Mouse (Mus musculus) spleen, adult 2 months (tissue): ENCODE data around the gene Epha10. TPM values are rescaled to one million over a fixed set of nuclear protein-coding genes. Genes with fewer than 3 reads are reported as not detected.

ENCODE experiments used
- DNase-seq, 2 experiments: peaks; one replicate each; pipeline versions ENCODE4 v3.0.0 to v3.0.0-alpha.2; 2012 to 2021; ENCODE audit warnings: low spot score in 2 of 2, low read depth in 1 of 2
- H3K27ac ChIP-seq: fragments of 200-500 bp; 2 replicates; pipeline ENCODE4 v1.5.1; 2012; ENCODE audit warnings: low read length, inconsistent platforms; ENCODE audit not compliant: insufficient read depth
- H3K27me3 ChIP-seq: fragments of 200-500 bp; 2 replicates; pipeline ENCODE4 v1.6.1; 2012; ENCODE audit warnings: mild to moderate bottlenecking, moderate library complexity, low read length, inconsistent platforms; ENCODE audit not compliant: control insufficient read depth, insufficient read depth
- H3K36me3 ChIP-seq: fragments of 200-500 bp; 2 replicates; pipeline ENCODE4 v1.6.1; 2012; ENCODE audit warnings: mild to moderate bottlenecking, low read length, inconsistent platforms; ENCODE audit not compliant: control insufficient read depth, insufficient read depth
- H3K4me1 ChIP-seq: fragments of 200-500 bp; 2 replicates; pipeline ENCODE4 v1.6.1; 2011; ENCODE audit warnings: inconsistent platforms; ENCODE audit not compliant: control insufficient read depth, insufficient read depth, insufficient read length
- H3K4me3 ChIP-seq: fragments of 200-500 bp; 2 replicates; pipeline ENCODE4 v1.5.1; 2011; ENCODE audit warnings: mild to moderate bottlenecking, inconsistent platforms; ENCODE audit not compliant: insufficient read depth, insufficient read length; ENCODE audit errors: extremely low read depth
- CTCF ChIP-seq: fragments of 200-500 bp; IDR thresholded peaks from 2 replicates; pipeline ENCODE4 v1.5.1; 2011; ENCODE audit warnings: mild to moderate bottlenecking, inconsistent platforms; ENCODE audit not compliant: insufficient read depth, insufficient read length, insufficient replicate concordance; ENCODE audit errors: extremely low read depth
- POLR2A ChIP-seq: fragments of 200-500 bp; IDR thresholded peaks from 2 replicates; pipeline ENCODE4 v1.6.1; 2011; ENCODE audit warnings: low read depth, low read length, inconsistent platforms
- WGBS: fragments of 180-500 bp; shearing (Covaris S2); methylation state at CpG from one replicate; pipeline ENCODE4 v1.1.7; 2018; 5-methylcytosine and 5-hydroxymethylcytosine counted together
- polyA plus RNA-seq: library from polyadenylated mRNA; depleted of rRNA; stranded (reverse); fragments of >200 nt; gene quantifications from 2 replicates; pipeline ENCODE4 v1.2.3, GENCODE M21; 2012

Epha10 gene
- polyA plus RNA-seq, 1 experiment = not detected

DNA sequence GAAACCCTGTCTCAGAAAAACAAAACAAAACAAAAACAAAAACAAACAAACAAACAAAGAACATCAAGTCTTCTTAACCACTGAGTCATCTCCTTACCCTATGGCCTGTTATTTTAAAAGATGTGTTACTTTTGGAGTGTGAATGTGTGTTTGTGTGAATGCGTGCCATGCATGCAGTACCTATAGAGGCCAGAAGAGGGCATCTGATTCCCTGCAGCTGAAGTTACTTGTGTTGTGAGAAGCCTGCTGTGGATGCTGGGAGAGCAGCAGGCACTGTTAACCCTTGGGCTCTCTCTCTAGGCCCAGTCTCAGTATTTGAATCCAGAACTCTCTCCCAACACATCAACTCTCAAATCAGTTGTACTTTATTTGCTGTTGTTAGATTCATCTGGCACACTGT is 8.0 kb upstream of the Epha10 start:
- Histone ChIP-seq H3K4me1 (no peaks in the 10 kb centered on the region), H3K36me3 (no peaks in the 10 kb centered on the region), H3K27ac (no peak overlapping the region), H3K4me3 (no peak overlapping the region), H3K27me3 (no peaks in the 10 kb centered on the region)
- TF ChIP-seq POLR2A (no peak), CTCF (no peak)
- 100% methylated on average over 1 of the region's 1 CpGs for WGBS
- DNase-seq = no peak

DNA sequence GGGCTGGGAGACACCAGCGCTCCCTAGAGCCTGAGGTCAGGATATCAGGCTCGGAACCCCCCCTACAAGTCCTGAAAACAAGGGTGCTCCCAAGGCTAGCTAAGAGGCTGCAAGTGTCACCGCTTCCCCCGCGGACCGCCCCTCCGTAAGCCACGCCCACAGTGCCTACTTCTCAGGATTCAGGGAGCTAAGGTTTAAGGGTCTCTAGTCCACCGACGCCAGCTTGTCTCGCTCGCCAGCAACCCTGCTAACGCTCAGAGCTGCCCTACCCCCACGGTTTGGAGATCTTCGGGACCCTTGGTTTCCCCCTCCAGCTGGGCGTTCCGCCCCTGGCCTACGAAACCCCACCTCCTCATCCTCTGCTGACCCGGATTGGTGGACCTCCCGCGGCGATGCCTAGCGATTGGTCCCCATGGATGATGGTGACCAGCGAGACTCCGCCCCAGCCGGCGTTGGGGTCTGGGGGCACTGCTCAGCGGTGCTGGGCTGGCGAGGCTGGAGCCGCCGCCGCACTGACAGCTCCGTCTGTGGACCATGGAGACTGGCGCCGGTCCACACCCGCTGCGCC is 726 bp downstream of the Epha10 start:
- Histone ChIP-seq H3K36me3 (no peaks in the 10 kb centered on the region), H3K27me3 (peaks cover 16% of the 10 kb centered on the region), H3K27ac (no peak overlapping the region), H3K4me3 (no peak overlapping the region), H3K4me1 (peaks cover 2% of the 10 kb centered on the region; the same call in 1 of the 2 replicates)
- 7% methylated on average over 37 of the region's 37 CpGs for WGBS
- TF ChIP-seq CTCF = no peak
- no peak for TF ChIP-seq POLR2A
- DNase-seq = no peak

DNA sequence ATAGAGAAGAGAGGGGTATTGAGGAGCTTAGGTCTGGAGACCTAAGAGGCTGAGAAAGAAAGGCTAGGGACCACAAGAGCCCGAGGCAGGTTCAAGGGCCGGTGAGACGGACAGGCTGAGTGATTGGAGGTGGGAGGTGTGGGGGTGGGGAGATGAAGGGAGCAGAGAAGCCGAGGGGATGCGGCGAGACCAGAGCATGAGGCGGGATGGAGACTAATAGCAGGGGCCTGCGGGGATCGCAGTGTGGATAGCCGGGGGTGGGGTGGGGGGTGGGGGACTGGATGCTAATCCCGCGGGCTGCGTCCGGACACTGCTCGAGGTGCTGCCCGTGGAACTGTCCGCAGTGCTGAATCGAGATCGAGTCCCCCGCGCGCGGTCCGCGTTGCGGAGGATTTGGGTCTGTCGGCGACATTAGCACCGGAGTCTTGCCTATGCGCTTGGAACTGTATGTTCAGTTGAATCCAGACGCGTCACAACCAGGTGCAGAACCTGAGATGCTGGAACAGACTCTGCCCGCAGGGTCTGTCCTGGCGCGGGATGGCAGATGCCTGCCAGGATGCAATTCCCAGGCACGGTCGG is 1.5 kb downstream of the Epha10 start:
- Histone ChIP-seq H3K4me1 (peaks cover 2% of the 10 kb centered on the region; the same call in 1 of the 2 replicates), H3K27me3 (peaks cover 16% of the 10 kb centered on the region), H3K36me3 (no peaks in the 10 kb centered on the region), H3K4me3 (no peak overlapping the region), H3K27ac (no peak overlapping the region)
- no peak for DNase-seq
- 4% methylated on average over 34 of the region's 37 CpGs for WGBS
- no peak for TF ChIP-seq CTCF
- no peak for TF ChIP-seq POLR2A

DNA sequence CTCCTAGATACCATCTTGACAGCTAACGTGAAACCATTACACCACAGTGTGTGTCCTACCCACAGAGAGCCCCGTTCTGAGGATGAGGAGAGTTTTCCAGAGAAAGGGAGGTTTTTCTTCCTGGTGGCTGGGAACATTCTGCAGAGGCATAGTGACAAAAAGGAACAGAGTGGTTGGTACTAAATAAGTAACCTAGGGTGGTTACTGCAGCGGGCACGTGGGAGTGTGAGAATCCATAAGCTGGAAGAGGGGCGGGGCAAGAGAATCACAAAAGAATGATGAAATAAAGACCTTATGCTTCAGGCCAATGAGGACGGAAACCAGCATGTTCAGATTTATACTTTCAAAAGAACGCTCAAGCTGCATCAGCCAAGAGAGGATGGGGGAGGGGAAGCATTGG is 8.0 kb downstream of the Epha10 start:
- no peak for TF ChIP-seq CTCF
- TF ChIP-seq POLR2A = no peak

DNA sequence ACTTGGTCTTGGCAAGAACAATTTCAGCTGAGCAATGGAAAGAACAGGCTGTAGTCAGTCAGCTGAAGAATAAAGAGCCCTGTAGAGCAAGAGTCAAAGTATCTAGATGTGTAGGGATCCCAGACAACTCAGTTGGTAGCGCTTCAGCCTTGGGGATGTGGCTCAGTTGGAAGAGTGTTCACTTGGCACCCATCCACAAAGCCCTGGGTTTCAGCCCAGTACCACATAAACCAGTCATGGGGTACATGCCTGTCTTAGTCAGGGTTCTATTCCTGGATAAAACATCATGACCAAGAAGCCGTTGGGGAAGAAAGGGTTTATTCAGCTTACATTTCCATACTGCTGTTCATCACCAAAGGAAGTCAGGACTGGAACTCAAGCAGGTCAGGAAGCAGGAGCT is 9.2 kb downstream of the Epha10 start:
- Histone ChIP-seq H3K4me3 (no peak overlapping the region), H3K4me1 (peaks cover 3% of the 10 kb centered on the region; the same call in 1 of the 2 replicates), H3K27ac (no peak overlapping the region), H3K27me3 (peaks cover 7% of the 10 kb centered on the region), H3K36me3 (no peaks in the 10 kb centered on the region)
- 85% methylated on average over 2 of the region's 2 CpGs for WGBS
- TF ChIP-seq CTCF = no peak
- no peak for TF ChIP-seq POLR2A
- no peak for DNase-seq

More for the DNA sequence above, 8.0 kb downstream of the Epha10 start:
- DNase-seq = no peak
- H3K4me1 ChIP-seq = no peaks in the 10 kb centered on the region; the same call in 1 of the 2 replicates
- H3K27ac ChIP-seq = no peak overlapping the region
- H3K36me3 ChIP-seq = no peaks in the 10 kb centered on the region
- WGBS = 72% methylated on average over 7 of the region's 7 CpGs
- H3K27me3 ChIP-seq = no peaks in the 10 kb centered on the region
- no peak overlapping the region for H3K4me3 ChIP-seq

DNA sequence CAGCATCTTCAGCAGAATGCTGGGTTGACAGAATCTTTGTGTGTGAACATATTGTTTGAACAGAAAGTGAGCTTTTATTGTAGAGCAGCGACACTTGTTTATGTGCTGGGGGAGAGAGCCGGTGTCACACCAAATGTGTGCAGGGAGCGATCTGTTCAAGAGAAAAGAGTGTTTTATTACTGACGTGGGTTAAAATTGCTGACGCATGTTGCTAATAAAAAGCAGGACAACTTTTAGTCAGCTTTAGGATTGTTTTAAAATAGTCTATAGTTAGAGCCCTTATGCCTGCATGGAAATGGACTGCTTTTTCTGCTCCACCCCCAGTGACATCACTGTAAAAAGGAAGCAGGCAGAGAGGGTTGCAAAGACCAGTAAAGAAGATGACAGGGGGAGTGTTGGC is 10.1 kb downstream of the Epha10 start:
- TF ChIP-seq CTCF (no peak), POLR2A (no peak)
- no peak for DNase-seq
- H3K27ac ChIP-seq = no peak overlapping the region
- H3K27me3 ChIP-seq = peaks cover 9% of the 10 kb centered on the region
- H3K4me1 ChIP-seq = peaks cover 3% of the 10 kb centered on the region; the same call in 1 of the 2 replicates
- 69% methylated on average over 5 of the region's 5 CpGs for whole genome bisulfite sequencing
- no peak overlapping the region for H3K4me3 ChIP-seq
- no peaks in the 10 kb centered on the region for H3K36me3 ChIP-seq

DNA sequence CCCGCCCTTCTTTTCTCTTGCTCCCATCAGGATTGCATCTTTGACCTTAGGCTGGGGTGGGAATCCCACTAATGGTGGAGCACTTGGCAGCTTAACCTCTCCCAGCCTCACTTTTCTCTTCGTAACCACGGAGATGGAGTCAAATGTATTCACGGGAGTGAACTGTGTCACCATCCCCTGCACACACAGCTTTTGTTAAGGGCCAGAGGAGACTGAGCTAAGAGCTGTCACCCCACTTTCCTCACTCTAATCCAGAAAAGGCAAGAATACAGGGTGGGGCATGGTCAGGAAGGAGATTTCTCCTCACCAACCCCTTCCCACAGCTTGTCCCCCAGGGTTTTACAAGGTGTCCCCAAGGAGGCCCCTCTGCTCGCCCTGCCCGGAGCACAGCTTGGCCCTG is 13.1 kb downstream of the Epha10 start:
- TF ChIP-seq CTCF (no peak), POLR2A (no peak)
- 34% methylated on average over 6 of the region's 6 CpGs for WGBS
- no peak overlapping the region for H3K27ac ChIP-seq
- peaks cover 9% of the 10 kb centered on the region for H3K27me3 ChIP-seq
- H3K4me3 ChIP-seq = no peak overlapping the region
- no peak for DNase-seq
- no peaks in the 10 kb centered on the region for H3K36me3 ChIP-seq
- peaks cover 3% of the 10 kb centered on the region; the same call in 1 of the 2 replicates for H3K4me1 ChIP-seq
